Mouse (Mus musculus): ENCODE data around the gene Swap70. TPM values are rescaled to one million over a fixed set of nuclear protein-coding genes. Genes with fewer than 3 reads are reported as not detected.

The Swap70 gene
- total RNA-seq, 2 experiments from 2014 or later = 12.9 to 15.3 TPM

- intact Hi-C loops (cut with DNase I) = no loop called here
- no peak for DNase-seq
Observed at GRCm38 (mm10) chr7:110268511-110268910, 47.0 kb downstream of the Swap70 start.

DNA sequence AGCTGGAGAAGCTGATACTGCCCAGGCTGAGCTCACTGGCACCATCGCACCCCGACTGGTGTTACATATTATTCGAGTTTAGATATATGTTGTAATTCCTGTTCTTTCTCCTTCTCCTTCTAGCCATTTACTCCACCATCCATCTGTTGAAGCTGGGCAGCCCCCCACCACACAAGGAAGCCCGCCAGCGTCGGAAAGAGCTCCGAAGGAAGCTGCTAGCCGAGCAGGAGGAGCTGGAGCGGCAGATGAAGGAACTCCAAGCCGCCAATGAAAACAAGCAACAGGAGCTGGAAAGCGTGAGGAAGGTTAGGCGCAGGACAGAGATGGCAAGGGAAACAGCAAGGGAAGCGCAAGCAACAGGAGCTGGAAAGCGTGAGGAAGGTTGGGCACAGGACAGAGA lies 48.3 kb downstream of the Swap70 start:
- DNase-seq = no peak
- intact Hi-C loops (cut with DNase I) = no loop called here

DNA sequence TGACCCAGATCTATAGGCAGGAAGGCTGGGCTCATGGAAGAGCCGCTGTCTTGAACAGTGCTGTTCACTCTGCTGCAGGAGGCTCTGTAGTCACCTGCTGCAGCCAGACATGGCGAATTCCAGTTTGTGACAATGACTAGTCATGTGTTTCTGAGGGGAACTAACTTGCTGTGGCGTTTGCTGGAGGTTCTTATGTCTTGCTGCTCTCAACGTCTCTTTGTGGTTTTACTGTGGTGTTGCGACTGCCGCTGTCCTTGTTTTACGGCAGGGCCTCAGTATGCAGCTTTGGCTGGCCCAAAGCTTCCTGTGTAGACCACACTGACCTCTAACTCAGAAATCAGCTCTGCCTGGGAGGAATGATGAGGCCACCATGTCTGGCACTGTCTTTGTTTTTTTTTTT lies 48.9 kb downstream of the Swap70 start:
- DNase-seq = no peak
- intact Hi-C loops (cut with DNase I) = no loop called here

DNA sequence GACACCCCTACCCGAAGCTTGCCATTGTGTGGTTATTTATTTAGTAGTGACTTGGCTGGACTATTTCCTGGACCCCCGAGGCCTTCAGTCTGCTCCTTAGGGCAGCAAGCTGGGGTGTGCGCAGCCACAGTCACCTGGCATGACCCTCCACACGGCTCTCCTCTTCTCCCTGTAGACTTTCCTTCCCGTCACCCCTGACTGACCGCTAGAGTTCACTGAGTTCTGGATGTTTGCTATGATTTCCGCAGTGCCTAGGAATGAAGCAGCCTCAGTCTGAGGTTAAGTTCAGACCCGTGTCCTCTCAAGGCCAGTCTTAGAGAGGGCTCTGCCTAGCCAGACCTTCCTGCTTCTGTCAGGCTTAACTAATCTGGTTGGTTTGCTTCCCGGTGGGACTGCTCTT lies 50.3 kb downstream of the Swap70 start:
- DNase-seq = no peak
- intact Hi-C loops (cut with DNase I) = no loop called here

- DNase-seq = no peak
- intact Hi-C loops (cut with DNase I) = no loop called here
Observed at GRCm38 (mm10) chr7:110272434-110272833, 50.9 kb downstream of the Swap70 start.

GRCm38 (mm10) chr7:110277734-110278245 lies 56.3 kb downstream of the Swap70 start:
- DNase-seq = no peak
- intact Hi-C loops (cut with DNase I) = no loop called here

- intact Hi-C loops (cut with DNase I) = no loop called here
- no peak for DNase-seq
Observed at GRCm38 (mm10) chr7:110279183-110279582, 57.7 kb downstream of the Swap70 start.

GRCm38 (mm10) chr7:110281435-110282256 lies 60.1 kb downstream of the Swap70 start:
- intact Hi-C loops (cut with DNase I) = no loop called here
- no peak for DNase-seq

- DNase-seq = no peak
- intact Hi-C loops (cut with DNase I) = no loop called here
Observed at GRCm38 (mm10) chr7:110282797-110283196, 61.3 kb downstream of the Swap70 start.

GRCm38 (mm10) chr7:110283484-110284275 lies 62.2 kb downstream of the Swap70 start:
- DNase-seq = no peak
- intact Hi-C loops (cut with DNase I) = no loop called here

- intact Hi-C loops (cut with DNase I) = loop anchor here (5.0 kb wide), 2 partner anchors 267 to 517 kb away; no protein-coding TSS in a partner anchor
- no peak for DNase-seq
Observed at GRCm38 (mm10) chr7:110285076-110285848, 63.8 kb downstream of the Swap70 start.

GRCm38 (mm10) chr7:110285849-110286151 lies 64.3 kb downstream of the Swap70 start:
- no peak for DNase-seq
- intact Hi-C loops (cut with DNase I) = loop anchor here (2.0 to 5.0 kb wide), 3 partner anchors 267 to 517 kb away; no protein-coding TSS in a partner anchor

GRCm38 (mm10) chr7:110286198-110286732 lies 64.8 kb downstream of the Swap70 start:
- DNase-seq = no peak
- intact Hi-C loops (cut with DNase I) = loop anchor here (2.0 to 5.0 kb wide), 3 partner anchors 266 to 516 kb away; no protein-coding TSS in a partner anchor

DNA sequence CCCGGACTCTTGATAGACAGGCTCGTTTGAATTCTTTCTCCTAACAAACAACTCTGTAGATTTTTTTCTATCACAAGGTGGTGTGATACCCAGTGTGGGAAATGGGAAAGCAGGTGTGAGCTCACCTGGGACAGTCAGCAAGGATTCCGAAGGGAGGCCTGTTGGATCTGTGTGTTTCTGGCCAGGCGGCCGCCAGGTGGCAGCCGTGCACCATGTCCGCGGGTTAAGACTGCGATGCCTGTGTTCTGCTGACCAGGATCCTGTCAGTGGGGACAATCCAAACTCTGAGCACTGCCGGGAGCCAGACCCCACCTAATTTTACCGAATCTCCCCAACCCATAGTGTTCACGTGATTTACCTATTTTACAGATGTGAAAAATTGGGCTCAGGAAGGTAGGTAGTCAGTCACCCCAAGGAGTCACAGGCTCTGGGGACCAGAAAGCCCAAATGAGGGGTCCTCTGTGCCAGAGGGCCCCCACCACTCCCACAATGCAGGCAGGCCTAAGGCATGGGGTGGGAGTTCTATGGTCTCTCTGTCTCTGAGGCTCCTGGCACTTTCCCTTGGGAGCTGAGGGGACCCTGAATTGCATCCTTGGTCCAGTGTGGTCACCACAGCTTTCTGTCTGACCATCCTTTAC lies 65.4 kb downstream of the Swap70 start:
- DNase-seq = peak; percentile 87 to 88
- intact Hi-C loops (cut with DNase I) = loop anchor here (1.0 to 5.0 kb wide), 5 partner anchors 145 to 515 kb away; no protein-coding TSS in a partner anchor

- peak; percentile 36 to 61 for DNase-seq
- intact Hi-C loops (cut with DNase I) = loop anchor here (1.0 to 5.0 kb wide), 6 partner anchors 39 to 515 kb away; no protein-coding TSS in a partner anchor
Observed at GRCm38 (mm10) chr7:110287476-110288071, 66.1 kb downstream of the Swap70 start.

GRCm38 (mm10) chr7:110288191-110288604 lies 66.7 kb downstream of the Swap70 start:
- peak; percentile 34 to 45 for DNase-seq
- intact Hi-C loops (cut with DNase I) = loop anchor here (2.0 to 5.0 kb wide), 3 partner anchors 39 to 514 kb away; no protein-coding TSS in a partner anchor

- DNase-seq = peak; percentile 81 to 84
Observed at GRCm38 (mm10) chr7:110288731-110289191, 67.2 kb downstream of the Swap70 start.

DNA sequence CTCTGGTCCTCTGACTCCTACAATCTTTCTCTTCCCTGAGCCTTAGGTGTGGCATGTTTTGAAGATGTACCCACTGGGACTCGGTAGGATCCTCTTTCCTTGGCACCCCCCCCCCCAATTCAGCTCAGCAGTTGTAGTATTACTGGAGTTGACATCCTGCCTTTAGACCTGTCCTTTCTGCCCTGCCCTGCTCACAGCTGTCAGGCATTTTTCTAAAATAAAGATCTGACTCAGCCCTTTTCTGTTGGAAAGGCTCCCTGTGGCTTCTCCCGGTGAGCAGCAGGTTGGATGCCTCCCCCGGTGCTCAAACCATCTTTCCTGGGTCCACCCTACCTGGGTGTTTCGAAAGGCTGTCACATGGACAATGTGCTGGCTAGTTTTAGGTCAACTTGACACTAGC lies 68.1 kb downstream of the Swap70 start:
- DNase-seq = no peak
- intact Hi-C loops (cut with DNase I) = loop anchor here (2.0 to 5.0 kb wide), 3 partner anchors 37 to 513 kb away; no protein-coding TSS in a partner anchor

More at GRCm38 (mm10) chr7:110288731-110289191, 67.2 kb downstream of the Swap70 start:
- intact Hi-C loops (cut with DNase I) = loop anchor here (2.0 to 5.0 kb wide), 3 partner anchors 38 to 514 kb away; no protein-coding TSS in a partner anchor
